Mouse (Mus musculus) forebrain, embryonic 14.5 days (tissue): ENCODE data around the gene Prpf4. TPM values are rescaled to one million over a fixed set of nuclear protein-coding genes. Genes with fewer than 3 reads are reported as not detected.

ENCODE experiments used
- ATAC-seq: fragments of 200-750 bp; cut with Nextera tagmentation; 2 replicates; pipeline ENCODE4 v1.8.0; 2017; ENCODE audit warnings: mild to moderate bottlenecking, moderate library complexity
- DNase-seq: peaks from one replicate; pipeline ENCODE4 v3.0.0-alpha.2; 2015; ENCODE audit warnings: low spot score
- H3K27ac ChIP-seq: fragments of 300-500 bp; sonication (generic); 2 replicates; pipeline ENCODE4 v1.5.1; 2014; ENCODE audit warnings: low read depth, mild to moderate bottlenecking, control low read depth, low read length, moderate library complexity
- H3K27me3 ChIP-seq: fragments of 300-500 bp; sonication (generic); replicated peaks from 2 replicates; pipeline ENCODE4 v1.6.1; 2014; ENCODE audit warnings: low read length, control low read depth, mixed read lengths; ENCODE audit not compliant: control insufficient read depth, insufficient read depth
- H3K36me3 ChIP-seq: fragments of 300-500 bp; sonication (generic); 2 replicates; pipeline ENCODE4 v1.6.1; 2014; ENCODE audit warnings: low read length, control low read depth; ENCODE audit not compliant: control insufficient read depth, insufficient read depth
- H3K4me1 ChIP-seq: fragments of 300-500 bp; sonication (generic); 2 replicates; pipeline ENCODE4 v1.6.1; 2014; ENCODE audit warnings: antibody characterized with exemption, low read length, control low read depth; ENCODE audit not compliant: control insufficient read depth, insufficient read depth
- H3K4me2 ChIP-seq: fragments of 300-500 bp; sonication (generic); 2 replicates; pipeline ENCODE4 v1.6.1; 2014; ENCODE audit warnings: mild to moderate bottlenecking, control low read depth, low read length
- H3K4me3 ChIP-seq: fragments of 300-500 bp; sonication (generic); 2 replicates; pipeline ENCODE4 v1.5.1; 2014; ENCODE audit warnings: low read depth, low read length, control low read depth
- H3K9ac ChIP-seq: fragments of 300-500 bp; sonication (generic); 2 replicates; pipeline ENCODE4 v1.6.1; 2014; ENCODE audit warnings: mild to moderate bottlenecking, low read length, control low read depth, moderate library complexity
- H3K9me3 ChIP-seq: fragments of 300-500 bp; sonication (generic); replicated peaks from 2 replicates; pipeline ENCODE4 v1.6.1; 2016; ENCODE audit warnings: low read length, control low read depth, mixed read lengths; ENCODE audit not compliant: control insufficient read depth
- WGBS: fragments of 180-500 bp; shearing (Covaris S2); extraction: QIAGEN DNeasy Blood & Tissue Kit; methylation state at CpG from one replicate; pipeline ENCODE4 v1.1.7; 2014; 5-methylcytosine and 5-hydroxymethylcytosine counted together
- polyA plus RNA-seq: library from polyadenylated mRNA; unstranded; fragments of >200 nt; fragmentation: Nextera tagmentation; extraction: Ambion mirVana; gene quantifications from 2 replicates; pipeline ENCODE4 v1.2.1, GENCODE M21; 2014

The Prpf4 gene
- polyA plus RNA-seq, 1 experiment from 2014 or later: 16.4 TPM

DNA sequence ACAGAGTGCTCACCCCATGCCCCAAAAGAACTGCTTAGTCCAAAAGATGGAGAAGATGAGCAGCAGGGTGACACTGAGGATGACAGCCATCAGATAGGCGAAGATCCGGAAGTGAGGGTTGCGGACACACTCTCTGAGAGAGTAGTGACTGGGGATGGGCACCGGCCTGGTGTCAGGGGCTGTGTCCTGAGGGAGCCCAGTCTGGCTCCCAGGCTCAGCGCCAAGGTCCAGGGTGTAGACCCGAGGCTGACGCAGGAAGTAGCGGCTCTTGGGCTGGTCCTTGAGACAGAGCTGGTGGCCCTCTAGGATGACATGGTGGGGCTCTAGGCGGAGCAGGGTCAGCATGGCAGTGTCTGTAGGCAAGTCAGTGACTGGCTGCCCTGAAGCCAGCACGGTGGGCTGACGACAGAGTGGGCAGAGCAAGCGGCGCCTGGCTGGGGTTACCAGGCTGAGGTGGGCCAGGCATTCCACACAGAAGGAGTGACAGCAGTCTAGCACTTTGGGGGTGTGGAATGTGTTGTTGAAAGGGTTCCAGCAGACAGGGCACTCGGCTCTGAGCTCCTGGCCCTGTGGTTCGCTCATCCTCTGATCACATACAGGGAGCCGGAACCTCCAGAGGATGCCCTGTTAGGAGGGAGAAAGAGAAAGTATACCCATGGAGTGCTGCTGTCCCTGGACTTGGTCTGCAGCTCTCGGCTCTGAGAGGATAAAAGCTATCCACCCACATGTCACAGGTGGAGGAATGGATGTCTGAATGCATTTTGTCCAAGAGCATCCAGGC, 19.6 kb downstream of the Prpf4 start:
- peaks cover 27% of the 10 kb centered on the region for H3K36me3 ChIP-seq
- H3K27ac ChIP-seq: no peak overlapping the region
- WGBS: 82% methylated on average over 17 of the region's 17 CpGs
- no peak for ATAC-seq
- no peak overlapping the region for H3K9ac ChIP-seq
- H3K4me2 ChIP-seq: no peak overlapping the region
- H3K4me1 ChIP-seq: no peaks in the 10 kb centered on the region
- no peaks in the 10 kb centered on the region for H3K27me3 ChIP-seq
- no peak for DNase-seq
- no peak overlapping the region for H3K4me3 ChIP-seq
- H3K9me3 ChIP-seq: no peaks in the 10 kb centered on the region

DNA sequence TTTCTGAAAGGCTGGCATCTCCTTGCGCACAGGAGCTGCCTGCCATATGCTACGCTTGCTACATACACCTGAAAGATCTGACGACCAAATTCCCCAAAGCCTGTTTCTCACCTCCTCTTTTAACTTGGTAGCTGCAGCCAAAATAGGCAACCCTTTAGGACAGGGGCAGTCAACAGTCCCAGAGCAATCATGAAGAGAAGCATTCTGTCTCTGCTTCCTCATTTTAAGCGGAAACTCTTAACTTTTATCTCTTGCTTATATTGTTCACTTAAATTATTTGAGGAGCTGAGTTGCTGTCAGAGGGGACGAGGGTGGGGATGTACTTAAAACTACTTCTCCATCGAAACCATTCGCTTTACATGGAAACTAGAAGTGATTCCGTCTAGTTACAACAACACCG, 21.0 kb downstream of the Prpf4 start:
- H3K4me2 ChIP-seq: no peak overlapping the region
- WGBS: 86% methylated on average over 9 of the region's 9 CpGs
- no peak overlapping the region for H3K9ac ChIP-seq
- peaks cover 15% of the 10 kb centered on the region for H3K36me3 ChIP-seq
- no peak overlapping the region for H3K4me3 ChIP-seq
- no peaks in the 10 kb centered on the region for H3K4me1 ChIP-seq
- H3K27ac ChIP-seq: no peak overlapping the region
- DNase-seq (no peak), ATAC-seq (no peak)
- H3K9me3 ChIP-seq: no peaks in the 10 kb centered on the region
- no peaks in the 10 kb centered on the region for H3K27me3 ChIP-seq

DNA sequence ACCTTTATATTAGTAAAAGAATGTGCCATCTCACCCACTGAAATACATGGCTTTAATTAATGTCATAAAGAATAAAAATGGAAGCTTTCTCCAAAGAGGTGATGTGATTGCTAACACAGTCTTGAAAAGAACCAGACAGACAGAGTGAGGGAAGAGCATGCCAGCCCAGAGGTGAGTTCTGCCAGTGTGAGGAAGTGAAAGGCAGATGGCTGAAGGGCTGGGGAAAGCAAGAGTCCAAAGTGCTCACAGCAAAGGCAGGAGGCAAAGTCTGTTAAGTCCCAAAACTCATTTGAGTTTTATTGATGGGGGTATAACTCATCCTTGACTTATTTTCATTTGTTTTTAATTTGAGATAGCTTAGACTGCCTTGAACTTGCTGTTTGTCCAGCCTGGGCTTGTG, 22.1 kb downstream of the Prpf4 start:
- Histone ChIP-seq H3K27ac (no peak overlapping the region), H3K9me3 (no peaks in the 10 kb centered on the region), H3K36me3 (peaks cover 5% of the 10 kb centered on the region), H3K9ac (no peak overlapping the region), H3K4me1 (no peaks in the 10 kb centered on the region), H3K4me3 (no peak overlapping the region), H3K4me2 (no peak overlapping the region), H3K27me3 (no peaks in the 10 kb centered on the region)
- no peak for DNase-seq
- ATAC-seq: no peak

DNA sequence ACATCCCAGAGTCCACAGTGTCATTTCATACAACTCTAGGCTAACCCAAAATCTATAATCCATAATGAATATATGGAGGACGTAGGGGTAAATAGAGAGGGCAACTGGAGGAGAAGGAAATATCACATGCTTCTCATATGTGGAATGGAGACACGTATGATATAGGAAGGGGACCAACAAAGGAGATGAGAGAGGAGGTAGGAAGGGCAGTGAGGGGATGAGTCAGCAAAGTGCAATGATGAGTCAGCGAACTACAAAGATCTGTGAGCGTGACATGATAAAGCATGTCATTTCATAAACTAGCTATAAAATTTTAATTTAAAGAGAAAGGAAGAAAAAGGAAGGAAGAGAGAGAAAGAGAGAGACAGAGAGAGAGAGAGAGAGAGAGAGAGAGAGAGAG, 22.9 kb downstream of the Prpf4 start:
- 86% methylated on average over 4 of the region's 4 CpGs for WGBS

DNA sequence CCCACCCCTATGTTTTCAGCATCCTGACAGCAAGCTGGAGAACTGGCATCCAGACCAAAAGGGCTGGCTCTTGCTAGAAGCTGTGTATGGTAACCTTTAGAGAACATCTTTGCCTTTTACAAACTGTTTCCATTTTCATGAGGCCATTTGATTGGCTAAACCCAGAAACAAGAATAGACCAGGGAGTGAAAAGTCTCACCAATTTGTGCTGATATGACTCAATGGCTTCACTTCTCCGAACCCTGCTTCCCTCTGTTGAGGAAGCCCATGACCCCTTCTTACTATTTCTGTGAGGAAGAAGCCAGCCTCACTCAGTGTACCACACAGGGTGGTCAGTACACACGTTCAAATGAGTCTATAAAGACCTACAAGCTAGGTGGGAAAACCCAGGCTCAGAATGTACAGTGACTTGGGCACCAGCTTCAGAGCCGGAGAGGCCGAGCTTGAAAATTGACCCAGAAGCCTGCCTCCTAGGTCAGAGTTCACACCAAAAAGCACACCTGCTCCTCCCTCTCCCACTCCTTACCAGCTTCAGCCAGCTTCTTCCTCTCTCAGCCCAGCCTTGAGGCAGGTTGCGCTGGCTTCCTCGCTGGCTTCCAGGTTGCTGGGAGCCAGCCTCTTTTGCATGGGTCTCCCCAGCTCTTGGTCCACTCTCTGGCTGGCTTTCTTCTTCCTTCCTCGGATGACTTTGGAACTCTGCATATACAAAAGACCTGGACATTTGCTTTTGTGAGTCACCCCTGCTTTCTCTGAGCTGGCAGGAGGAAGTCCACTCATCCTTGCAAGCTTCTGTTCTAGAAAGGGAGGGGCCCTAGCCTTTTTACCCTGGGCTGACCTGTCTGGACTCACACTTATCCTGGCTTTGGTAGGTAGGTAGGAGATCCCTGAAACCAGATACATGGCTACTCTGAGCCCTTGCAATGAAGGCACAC, 25.6 kb downstream of the Prpf4 start:
- no peaks in the 10 kb centered on the region for H3K4me1 ChIP-seq
- no peaks in the 10 kb centered on the region for H3K36me3 ChIP-seq
- no peak overlapping the region for H3K4me2 ChIP-seq
- 86% methylated on average over 7 of the region's 7 CpGs for WGBS
- ATAC-seq (no peak), DNase-seq (no peak)
- H3K4me3 ChIP-seq: no peak overlapping the region
- no peak overlapping the region for H3K27ac ChIP-seq
- no peaks in the 10 kb centered on the region for H3K27me3 ChIP-seq
- no peak overlapping the region for H3K9ac ChIP-seq
- no peaks in the 10 kb centered on the region for H3K9me3 ChIP-seq

More for the DNA sequence above, 22.9 kb downstream of the Prpf4 start:
- DNase-seq (no peak), ATAC-seq (no peak)
- Histone ChIP-seq H3K4me3 (no peak overlapping the region), H3K36me3 (no peaks in the 10 kb centered on the region), H3K9ac (no peak overlapping the region), H3K4me2 (no peak overlapping the region), H3K27me3 (no peaks in the 10 kb centered on the region), H3K9me3 (no peaks in the 10 kb centered on the region), H3K4me1 (no peaks in the 10 kb centered on the region), H3K27ac (no peak overlapping the region)

DNA sequence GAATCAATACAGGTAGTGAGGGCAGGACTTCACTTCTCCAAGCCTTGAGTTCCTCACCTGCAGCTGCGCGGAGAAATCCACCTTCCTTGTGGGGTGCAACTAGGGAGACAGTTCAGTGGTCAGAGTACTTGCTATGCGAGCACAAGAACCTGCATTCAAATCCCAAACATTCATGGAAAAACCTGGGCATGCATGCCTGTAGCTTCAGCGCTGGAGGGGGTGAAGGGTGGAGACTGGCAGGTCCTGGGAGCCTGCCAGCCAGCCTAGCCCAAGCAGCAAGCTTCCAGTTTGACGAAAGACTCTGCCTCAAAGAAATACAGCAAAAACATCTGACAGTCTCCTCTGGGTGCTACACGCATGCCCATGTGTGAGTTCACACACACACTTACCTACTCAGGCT, 26.5 kb downstream of the Prpf4 start, which contains the start of gene Rnf183:
Rnf183 (minus strand) TSS at position 172 of the 400 bp plus-strand sequence.
- Histone ChIP-seq H3K9me3 (no peaks in the 10 kb centered on the region), H3K4me3 (no peak within 1 kb of the TSS), H3K4me2 (no peak within 1 kb of the TSS), H3K36me3 (no peaks in the 10 kb centered on the region), H3K4me1 (no peaks in the 10 kb centered on the region), H3K27me3 (no peaks in the 10 kb centered on the region), H3K9ac (no peak within 1 kb of the TSS), H3K27ac (no peak within 1 kb of the TSS)
- no peak for ATAC-seq
- 82% methylated on average over 6 of the region's 6 CpGs for WGBS
- DNase-seq: no peak

DNA sequence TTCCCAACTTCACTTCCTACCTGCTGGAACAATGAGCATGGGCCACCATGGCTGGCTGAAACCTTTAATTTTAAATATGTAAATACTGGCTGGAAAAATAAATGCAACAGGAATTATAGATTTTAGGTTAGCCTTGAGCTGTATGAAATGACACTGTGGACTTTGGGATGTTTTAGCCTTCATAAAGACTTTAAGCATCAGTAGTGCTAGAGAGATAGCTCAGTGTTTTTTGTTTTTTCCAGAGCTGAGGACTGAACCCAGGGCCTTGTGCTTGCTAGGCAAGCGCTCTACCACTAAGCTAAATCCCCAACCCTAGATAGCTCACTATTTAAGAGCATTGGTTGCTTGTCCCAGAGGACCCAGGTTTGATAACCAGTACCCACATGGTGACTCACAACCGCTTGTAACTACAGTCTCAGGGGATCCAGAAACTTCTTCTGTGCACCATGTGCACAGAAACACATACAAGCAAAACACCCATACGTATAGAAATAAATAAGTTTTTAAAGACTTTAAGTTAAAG, 28.7 kb downstream of the Prpf4 start:
- 88% methylated on average over 3 of the region's 3 CpGs for WGBS
- no peak for ATAC-seq
- Histone ChIP-seq H3K9ac (no peak overlapping the region), H3K36me3 (no peaks in the 10 kb centered on the region), H3K4me3 (no peak overlapping the region), H3K27ac (no peak overlapping the region), H3K4me2 (no peak overlapping the region), H3K4me1 (no peaks in the 10 kb centered on the region), H3K9me3 (no peaks in the 10 kb centered on the region), H3K27me3 (no peaks in the 10 kb centered on the region)
- no peak for DNase-seq

DNA sequence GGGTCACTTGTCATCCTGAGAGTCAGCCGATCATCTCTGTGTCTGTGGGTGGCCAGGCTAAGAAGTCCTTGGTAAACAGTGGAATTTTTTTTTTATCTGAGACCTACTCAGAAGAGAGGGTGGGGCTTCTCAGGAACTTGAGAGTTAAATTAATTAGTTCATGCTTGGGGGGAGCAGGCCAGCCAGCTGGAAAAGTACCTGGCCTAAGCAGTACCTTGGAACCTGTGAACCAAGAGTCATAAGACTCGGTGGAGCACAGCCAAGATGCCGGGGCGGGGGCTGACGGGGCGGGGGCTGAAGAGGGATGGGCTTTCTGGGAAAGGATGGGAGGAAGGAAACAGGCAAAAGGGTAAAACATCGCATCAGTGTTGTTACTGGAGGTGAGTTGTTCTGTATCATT, 29.3 kb downstream of the Prpf4 start:
- no peak overlapping the region for H3K4me3 ChIP-seq
- H3K27me3 ChIP-seq: no peaks in the 10 kb centered on the region
- no peaks in the 10 kb centered on the region for H3K4me1 ChIP-seq
- 85% methylated on average over 7 of the region's 7 CpGs for WGBS
- no peak overlapping the region for H3K27ac ChIP-seq
- DNase-seq (no peak), ATAC-seq (no peak)
- no peaks in the 10 kb centered on the region for H3K9me3 ChIP-seq
- H3K36me3 ChIP-seq: no peaks in the 10 kb centered on the region
- no peak overlapping the region for H3K9ac ChIP-seq
- H3K4me2 ChIP-seq: no peak overlapping the region
